12 mouse cellular contexts compared by ENCODE assay signal in genomic region chr1:162004518-162004780, GRCm38 (mm10). TPM values are rescaled to one million over a fixed set of nuclear protein-coding genes. Genes with fewer than 3 reads are reported as not detected.
DNase-seq lines count a peak whose midpoint lies in the region; ATAC-seq and TF ChIP-seq lines count a peak whose summit lies in the region.
"Had no signal": no experiment of that assay in that cellular context is flagged by ENCODE, and none has a peak within 500 bp of the region (broad histone marks: within the 10 kb centered on the region; RNA-seq: fewer than 3 reads in every experiment).

No protein-coding gene starts in this region.

- 24% methylated on average over 7 of the region's 7 CpGs for WGBS in heart, embryonic 14.5 days
- 18% methylated on average over 7 of the region's 7 CpGs for WGBS in thymus, adult 2 months
- WGBS in intestine, postnatal 0 days = 32% methylated on average over 7 of the region's 7 CpGs

- no peak overlapping the region for H3K4me3 ChIP-seq in heart, embryonic 14.5 days (ENCODE audit: control insufficient read depth in 1 of 2, insufficient read depth in 1 of 2, low read depth in 1 of 2, low read length in 2 of 2)
- no peak overlapping the region for H3K4me3 ChIP-seq in thymus, adult 2 months (ENCODE audit: control insufficient read depth, insufficient read depth, low read length)
- no peak overlapping the region for H3K4me3 ChIP-seq in intestine, postnatal 0 days (ENCODE audit: low read depth, low read length)

- peaks cover 25 to 29% of the 10 kb centered on the region in 2 experiments for H3K4me1 ChIP-seq in heart, embryonic 14.5 days (ENCODE audit: control insufficient read depth in 2 of 2, insufficient read depth in 2 of 2, low read length in 2 of 2)
- H3K4me1 ChIP-seq in thymus, adult 2 months (replicated peaks; ENCODE audit: control insufficient read depth, insufficient read depth, low read length) = peaks cover 14% of the 10 kb centered on the region
- no peaks in the 10 kb centered on the region for H3K4me1 ChIP-seq in intestine, postnatal 0 days (replicated peaks; ENCODE audit: control insufficient read depth, insufficient read depth, low read length)

- no peaks in the 10 kb centered on the region for H3K9me3 ChIP-seq in heart, embryonic 14.5 days (ENCODE audit: control insufficient read depth, low read length)
- H3K9me3 ChIP-seq in intestine, postnatal 0 days (ENCODE audit: control insufficient read depth) = no peaks in the 10 kb centered on the region

- H3K27ac ChIP-seq in heart, embryonic 14.5 days (replicated peaks in 1 of 2; ENCODE audit: control insufficient read depth in 1 of 2, insufficient read depth in 1 of 2, low read depth in 2 of 2, low read length in 2 of 2) = peak overlapping the region; percentile 86 to 87
- no peak overlapping the region for H3K27ac ChIP-seq in thymus, adult 2 months (ENCODE audit: control insufficient read depth, insufficient read depth, low read length)
- no peak overlapping the region; the same call in none of the 2 replicates for H3K27ac ChIP-seq in intestine, postnatal 0 days (ENCODE audit: low read depth, low read length)

- no peaks in the 10 kb centered on the region for H3K36me3 ChIP-seq in heart, embryonic 14.5 days (ENCODE audit: control insufficient read depth, insufficient read depth, low read length)
- H3K36me3 ChIP-seq in thymus, adult 2 months (ENCODE audit: control insufficient read depth, insufficient read depth, low read length) = no peaks in the 10 kb centered on the region
- no peaks in the 10 kb centered on the region for H3K36me3 ChIP-seq in intestine, postnatal 0 days (ENCODE audit: control insufficient read depth, insufficient read depth)

- no peak for TF ChIP-seq POLR2A in thymus, adult 2 months (IDR thresholded peaks at IDR 0.05; ENCODE audit: control insufficient read depth, extremely low read depth, insufficient read depth, low read length, poor library complexity)

- no peak; the same call in 1 of the 2 replicates for ATAC-seq in heart, embryonic 14.5 days (ENCODE audit: insufficient number of reproducible peaks, insufficient read depth, low FRiP score, low read depth)
- no peak for ATAC-seq in intestine, postnatal 0 days

- no peak for TF ChIP-seq CTCF in thymus, adult 2 months (IDR thresholded peaks at IDR 0.05; ENCODE audit: borderline replicate concordance, control insufficient read depth, extremely low read depth, insufficient read depth, low read length, poor library complexity)
- no peak for TF ChIP-seq CTCF in intestine, postnatal 0 days (IDR thresholded peaks at IDR 0.05; ENCODE audit: low read depth)

- no peaks in the 10 kb centered on the region for H3K27me3 ChIP-seq in heart, embryonic 14.5 days (ENCODE audit: control insufficient read depth, insufficient read depth, low read length)
- no peaks in the 10 kb centered on the region for H3K27me3 ChIP-seq in thymus, adult 2 months (ENCODE audit: control insufficient read depth, insufficient read depth, low read length)
- H3K27me3 ChIP-seq in intestine, postnatal 0 days (replicated peaks; ENCODE audit: control insufficient read depth, insufficient read depth, low read length) = no peaks in the 10 kb centered on the region

- DNase-seq in heart, postnatal 4 days = no peak
- peak; percentile 20 for DNase-seq in thymus, postnatal 14 days
- DNase-seq in thymus, adult 2 months = no peak
- no peak for DNase-seq in left cerebral cortex, postnatal 10 days (ENCODE audit: extremely low spot score in 1 of 2, low spot score in 2 of 2)
- no peak for DNase-seq in ovary, postnatal 36 days (ENCODE audit: low spot score)
- DNase-seq in spleen, postnatal 10 days (ENCODE audit: low spot score in 2 of 2) = no peak

- peak overlapping the region; percentile 22; the same call in 1 of the 2 replicates for H3K9ac ChIP-seq in heart, embryonic 14.5 days (ENCODE audit: low read length)
- H3K9ac ChIP-seq in intestine, postnatal 0 days (ENCODE audit: low read depth, low read length) = no peak overlapping the region; the same call in 1 of the 2 replicates

- intact Hi-C loops in left cerebral cortex, postnatal 10 days (cut with DNase I) = loop anchor here (5.0 kb wide), 1 partner anchor 308 kb away; no protein-coding TSS in a partner anchor

- peak overlapping the region; percentile 19 for H3K4me2 ChIP-seq in heart, embryonic 14.5 days (ENCODE audit: low read length)
- H3K4me2 ChIP-seq in intestine, postnatal 0 days (replicated peaks; ENCODE audit: low read depth) = peak overlapping the region; percentile 37

RNA-seq across cellular contexts. Expression of gene 4930558K02Rik, which starts 25.0 kb away (rescaled TPM):
- not detected in 2 replicates for polyA plus RNA-seq in heart, embryonic 14.5 days (2014; fragmentation: Nextera tagmentation; extraction: Ambion mirVana)
- total RNA-seq in heart, postnatal 4 days (2021) = not detected
- not detected in 2 replicates for polyA plus RNA-seq in thymus, adult 2 months (2012; rRNA removed)
- polyA plus RNA-seq in intestine, postnatal 0 days (2015; fragmentation: Nextera tagmentation; extraction: Ambion mirVana) = not detected in 2 replicates
- not detected for total RNA-seq in left cerebral cortex, postnatal 10 days (2021)
- total RNA-seq: adrenal gland, postnatal 36 days; common myeloid progenitor, adult 5-6 weeks; ES-E14; gastrocnemius, postnatal 36 days had no signal

RNA-seq across cellular contexts. Expression of gene Pigc, which starts 35.5 kb away (rescaled TPM):
- 24.8 and 33.1 TPM in 2 replicates for polyA plus RNA-seq in heart, embryonic 14.5 days (2014; fragmentation: Nextera tagmentation; extraction: Ambion mirVana)
- 10 to 100 TPM; 14.8 to 16.7 TPM for total RNA-seq in heart, postnatal 4 days (2021)
- polyA plus RNA-seq in thymus, adult 2 months (2012; rRNA removed) = 17.5 and 25.0 TPM in 2 replicates
- polyA plus RNA-seq in intestine, postnatal 0 days (2015; fragmentation: Nextera tagmentation; extraction: Ambion mirVana) = 35.0 and 36.6 TPM in 2 replicates
- total RNA-seq in left cerebral cortex, postnatal 10 days (2021) = 10 to 100 TPM; 14.1 to 17.5 TPM

Comparison
In these comparisons a context has a peak if more than half of its experiments do, and no peak if none do; other contexts are left out.
1. H3K27ac ChIP-seq: peak in heart, embryonic 14.5 days (2 of 2); none in thymus, adult 2 months (single experiment) and intestine, postnatal 0 days (single experiment).